Mouse (Mus musculus) erythroblast, adult 5-6 weeks (primary cell): Measurements from ENCODE around the gene Zcchc10. TPM values are rescaled to one million over a fixed set of nuclear protein-coding genes. Genes with fewer than 3 reads are reported as not detected.
"Not testable (repeated sequence)": the region's sequence is repeated elsewhere in the genome, so short reads cannot be mapped to it uniquely, and the experiment has no call there.

Source experiments
- ATAC-seq: replicated peaks from 2 replicates; pipeline ENCODE4 v1.8.0; 2016; ENCODE audit warnings: moderate number of reproducible peaks, mild to moderate bottlenecking, moderate TSS enrichment, inconsistent platforms; ENCODE audit not compliant: poor library complexity, low FRiP score, severe bottlenecking
- total RNA-seq, 2 experiments: library from RNA; stranded (forward) in 1 of 2; stranded (reverse) in 1 of 2; fragments of 150-400 nt in 1 of 2; fragments of 200-764, 138-1000 nt in 1 of 2; gene quantifications; 2 replicates each; pipeline versions ENCODE4 v1.2.3 to v1.2.4; 2015 to 2017; ENCODE audit warnings: low replicate concordance in 2 of 2

Zcchc10 gene
- total RNA-seq, 2 experiments from 2014 or later, result 0.94 to 7.9 TPM

DNA sequence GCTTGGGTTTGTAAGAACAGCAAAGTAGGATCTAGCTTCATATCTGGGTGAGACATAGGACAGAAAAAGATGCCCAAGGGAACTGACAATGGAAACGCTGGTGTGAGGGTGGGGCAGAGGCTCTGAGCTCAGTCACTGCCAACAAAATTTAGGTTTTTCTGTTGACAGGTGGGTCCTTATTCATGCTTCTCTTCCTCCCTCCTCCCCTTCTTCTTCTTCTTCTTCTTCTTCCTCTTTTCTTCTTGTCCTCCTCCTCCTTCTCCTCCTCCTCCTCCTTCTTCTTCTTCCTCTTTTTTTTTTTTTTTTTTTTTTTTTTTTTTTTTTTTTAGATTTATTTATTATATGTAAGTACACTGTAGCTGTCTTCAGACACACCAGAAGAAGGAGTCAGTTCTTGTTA is 11.7 kb upstream of the Zcchc10 start:
- ATAC-seq, result not testable (repeated sequence)

DNA sequence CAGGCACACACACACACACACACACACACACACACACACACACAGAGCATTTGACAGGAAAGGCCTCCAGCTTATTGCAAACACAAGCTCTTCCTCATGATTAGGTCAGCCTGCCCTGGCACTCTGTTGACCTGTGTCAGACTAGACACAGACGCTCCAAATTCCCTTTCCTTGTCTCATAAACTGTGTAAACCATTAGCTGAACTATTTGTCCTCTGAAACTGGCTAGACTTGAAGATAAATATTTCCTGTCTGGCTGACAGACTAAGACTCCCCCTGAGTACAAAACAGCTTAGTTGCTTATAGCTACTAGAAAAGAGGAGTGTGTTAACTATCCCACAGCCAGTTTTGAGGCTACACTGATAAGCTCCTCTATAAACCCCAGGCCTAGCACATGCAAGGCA is 9.7 kb upstream of the Zcchc10 start:
- no peak for ATAC-seq

DNA sequence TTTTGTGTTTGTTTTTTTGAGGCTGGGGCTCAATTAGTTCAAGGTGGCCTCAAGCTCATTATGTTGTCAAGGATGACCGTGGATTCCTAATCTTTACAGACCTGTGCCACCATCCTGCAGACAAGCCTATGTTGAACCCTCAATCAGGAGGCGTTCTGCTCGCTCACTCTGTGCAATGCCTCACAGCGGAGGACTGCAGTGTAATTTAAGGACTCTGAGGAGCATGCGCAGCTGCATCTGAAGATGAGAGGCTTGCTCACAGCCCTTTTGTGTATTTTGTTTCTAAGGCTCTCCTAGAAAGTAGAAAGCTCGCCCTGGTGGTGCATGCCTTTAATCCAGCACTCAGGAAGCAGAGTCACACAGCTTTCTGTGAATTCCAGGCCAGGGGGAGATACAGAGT is 7.5 kb upstream of the Zcchc10 start:
- ATAC-seq, result no peak

DNA sequence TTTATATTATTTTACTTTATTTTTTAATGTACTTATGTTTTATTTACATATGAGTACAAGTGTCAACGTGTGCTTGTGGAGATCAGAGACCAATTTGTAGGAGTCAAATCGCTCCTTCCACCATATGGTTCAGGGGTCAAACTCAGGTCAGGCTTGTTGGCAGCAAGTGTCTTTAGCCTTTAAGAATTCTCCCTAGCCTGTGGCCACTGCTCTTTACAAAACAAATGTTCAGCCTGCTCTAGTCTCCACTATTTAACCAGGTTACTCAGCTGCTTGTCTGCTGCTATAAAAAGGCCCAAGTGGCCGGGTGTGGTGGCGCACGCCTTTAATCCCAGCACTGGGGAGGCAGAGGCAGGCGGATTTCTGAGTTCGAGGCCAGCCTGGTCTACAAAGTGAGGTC is 6.4 kb upstream of the Zcchc10 start:
- no peak for ATAC-seq

DNA sequence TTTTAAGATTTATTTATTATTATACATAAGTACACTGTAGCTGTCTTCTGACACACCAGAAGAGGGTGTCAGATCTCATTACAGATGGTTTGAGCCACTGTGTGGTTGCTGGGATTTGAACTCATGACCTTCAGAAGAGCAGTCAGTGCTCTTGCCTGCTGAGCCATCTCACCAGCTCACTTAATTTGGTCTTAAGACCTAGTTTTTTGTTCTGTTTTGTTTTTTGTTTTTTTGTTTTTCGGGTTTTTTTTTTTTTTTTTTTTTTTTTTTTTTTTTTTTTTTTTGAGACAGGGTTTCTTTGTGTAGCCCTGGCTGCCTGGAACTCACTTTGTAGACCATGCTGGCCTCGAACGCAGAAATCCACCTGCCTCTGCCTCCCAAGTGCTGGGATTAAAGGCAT is 5.9 kb upstream of the Zcchc10 start:
- ATAC-seq, result not testable (repeated sequence)

DNA sequence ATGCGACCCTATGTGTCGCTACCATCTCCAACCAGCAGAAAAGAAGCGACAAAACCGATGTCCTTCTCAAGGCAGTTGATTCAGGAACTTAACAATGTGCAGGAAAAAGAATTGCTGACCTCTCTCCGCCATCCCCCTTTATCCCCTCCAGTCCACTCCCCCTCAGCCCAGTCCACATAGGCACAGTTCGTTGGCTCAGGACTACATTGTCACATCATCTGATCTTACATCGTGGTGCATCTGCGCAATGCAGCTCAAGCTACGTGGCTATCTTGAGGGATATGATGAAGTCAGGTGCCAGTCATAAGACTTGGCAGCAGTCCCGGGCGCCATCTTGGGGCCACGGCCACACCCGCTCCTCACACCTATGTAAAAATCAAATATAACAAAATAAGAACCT is 4.6 kb upstream of the Zcchc10 start:
- not testable (repeated sequence) for ATAC-seq

DNA sequence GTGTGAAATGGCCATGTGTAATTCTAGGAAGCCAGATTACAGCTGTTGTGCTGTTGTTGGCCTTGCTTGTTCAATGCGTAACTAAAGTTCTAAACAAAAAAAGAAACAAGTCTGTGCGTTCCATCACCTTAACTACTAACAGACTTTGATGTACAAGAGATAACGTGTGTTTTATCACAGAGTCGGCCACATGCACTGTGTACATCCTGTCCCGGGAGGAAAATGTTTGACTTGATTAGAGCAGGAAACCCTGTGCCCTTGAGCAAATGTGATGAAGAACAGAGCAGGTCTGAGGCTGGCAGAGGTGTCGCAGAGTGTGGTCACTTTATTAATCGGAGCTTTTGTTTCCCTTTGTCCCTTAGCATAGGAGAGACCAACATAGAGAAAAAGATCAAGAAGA is 5.8 kb downstream of the Zcchc10 start:
- ATAC-seq, result no peak

DNA sequence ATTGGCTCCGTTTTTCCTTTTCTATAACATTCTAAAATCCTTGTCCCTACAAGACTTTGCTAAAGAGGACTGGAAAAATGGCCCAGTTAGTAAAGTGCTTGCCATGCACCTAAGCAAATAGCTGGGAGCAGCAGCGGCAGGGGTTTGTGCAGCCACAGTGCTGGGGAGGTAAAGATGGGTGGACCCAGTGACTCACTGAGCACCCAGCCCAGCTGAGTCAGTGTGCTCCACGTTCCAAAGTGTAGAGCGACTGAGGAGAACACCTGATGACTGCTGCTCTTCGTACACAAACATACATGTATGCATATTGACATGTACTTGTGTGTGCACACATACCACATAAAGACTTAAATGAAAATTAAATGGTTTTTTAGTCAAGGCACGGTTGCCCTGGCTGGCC is 6.6 kb downstream of the Zcchc10 start:
- no peak for ATAC-seq

DNA sequence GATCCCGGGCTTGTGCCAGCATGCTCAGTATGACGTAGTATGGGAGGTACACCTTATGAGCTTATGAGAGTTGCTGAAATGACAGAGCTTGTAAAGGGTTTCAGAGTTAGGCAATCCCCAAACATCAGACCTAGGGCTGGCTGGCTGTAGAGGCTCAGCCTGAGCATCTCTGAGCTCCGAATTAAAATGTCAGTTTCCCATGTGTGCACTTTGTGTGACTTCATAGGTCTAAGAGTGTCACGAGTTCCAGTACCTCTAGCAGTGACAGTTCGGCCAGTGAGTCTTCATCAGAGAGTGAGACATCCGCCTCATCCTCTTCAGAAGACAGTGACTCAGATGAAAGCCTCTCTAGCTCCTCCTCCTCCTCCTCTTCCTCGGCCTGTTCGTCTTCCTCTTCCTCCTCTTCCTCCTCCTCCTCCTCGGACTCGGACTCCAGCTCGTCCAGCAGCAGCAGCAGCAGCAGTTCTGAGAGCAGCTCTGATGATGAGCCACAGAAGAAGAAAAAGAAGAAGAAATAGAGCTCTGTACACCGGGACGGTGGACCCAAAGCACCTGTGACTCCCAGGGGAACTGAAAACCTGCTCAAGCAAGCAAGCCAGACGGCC is 7.7 kb downstream of the Zcchc10 start:
- ATAC-seq, result no peak

DNA sequence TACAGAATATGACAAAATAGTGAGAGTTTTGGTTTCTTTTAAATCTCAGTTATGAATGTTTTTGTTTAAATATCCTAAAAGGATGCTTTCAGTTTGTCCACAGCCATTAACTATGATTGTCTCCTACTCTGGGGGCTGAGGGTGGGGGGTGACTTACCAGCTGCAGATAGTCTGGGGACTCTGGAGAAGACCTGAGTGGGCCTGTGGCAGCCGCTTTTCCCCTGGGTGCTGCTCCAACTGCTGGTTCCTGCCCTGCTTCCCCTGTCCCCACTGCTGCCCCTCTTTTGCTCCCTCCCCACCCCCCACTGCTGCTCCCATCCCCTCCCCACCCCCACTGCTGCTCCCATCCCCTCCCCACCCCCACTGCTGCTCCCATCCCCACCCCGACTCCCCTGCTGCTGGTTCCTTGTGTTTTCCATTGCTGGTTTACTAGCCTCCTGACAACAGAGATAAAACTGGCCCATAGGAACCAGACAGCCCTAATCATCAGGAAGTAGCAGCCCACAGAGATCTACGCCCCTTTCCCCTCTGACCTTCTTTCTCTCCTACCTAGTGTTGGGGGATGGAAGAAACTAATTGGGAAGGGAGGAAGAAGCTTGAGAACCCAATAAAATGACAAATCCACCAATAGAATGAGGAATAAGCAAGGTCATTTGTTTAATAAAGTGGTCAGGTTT is 11.2 kb downstream of the Zcchc10 start:
- ATAC-seq, result no peak

DNA sequence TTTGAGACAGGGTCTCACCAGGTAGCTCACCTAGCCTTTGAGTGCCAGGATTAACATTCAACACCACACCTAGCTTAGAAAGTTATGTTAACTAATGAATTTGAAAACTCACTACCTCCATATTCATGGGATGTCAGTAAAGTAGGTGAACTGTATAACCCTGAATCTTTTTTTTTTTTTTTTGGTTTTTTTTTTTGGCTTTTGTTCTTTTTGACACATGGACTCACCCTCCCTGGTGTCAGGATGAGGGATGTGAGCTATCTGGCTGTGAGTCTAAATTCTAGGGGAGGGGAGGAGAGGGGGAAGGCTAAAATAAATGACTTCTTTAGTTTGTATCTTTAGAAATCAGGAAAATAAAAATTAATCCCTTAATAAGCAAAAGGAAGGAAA is 11.7 kb downstream of the Zcchc10 start:
- ATAC-seq, result no peak

DNA sequence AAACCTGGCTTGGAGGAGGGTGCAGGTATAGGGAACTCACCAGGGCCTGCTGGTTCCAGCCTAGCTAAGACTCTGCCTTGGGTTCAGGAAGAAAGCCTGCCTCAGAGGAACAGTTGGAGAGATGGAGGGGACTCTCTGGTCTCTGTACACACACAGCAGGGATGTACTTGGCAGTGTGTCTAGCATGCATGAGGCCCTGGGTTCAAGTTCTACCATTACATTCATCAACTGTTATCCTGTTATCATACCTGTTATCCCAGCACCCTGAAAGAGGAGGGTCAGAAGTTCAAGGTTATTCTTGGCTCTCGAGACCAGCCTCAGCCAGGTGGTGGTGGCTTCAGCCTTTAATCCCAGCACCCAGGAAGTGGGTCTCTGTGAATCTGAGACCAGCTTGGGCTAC is 12.4 kb downstream of the Zcchc10 start:
- ATAC-seq, result no peak

DNA sequence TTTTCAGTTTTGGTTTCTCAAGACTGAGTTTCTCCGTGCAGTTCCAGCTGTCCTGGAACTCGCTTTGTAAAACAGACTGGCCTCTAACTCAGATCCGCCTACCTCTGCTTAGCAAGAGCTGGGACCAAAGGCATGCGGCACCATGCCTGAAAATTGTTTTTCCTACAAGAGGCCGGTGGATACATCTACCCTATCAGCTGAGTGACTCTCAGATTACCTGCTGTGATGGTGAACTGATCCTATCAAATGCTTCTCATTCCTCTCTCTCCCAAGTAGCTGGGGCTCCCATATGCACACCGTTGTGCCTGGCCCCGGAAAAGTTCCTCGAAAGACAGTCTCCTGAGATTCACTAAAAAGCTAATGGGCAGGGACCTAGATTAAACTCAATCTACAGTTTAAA is 13.2 kb downstream of the Zcchc10 start:
- ATAC-seq, result no peak

DNA sequence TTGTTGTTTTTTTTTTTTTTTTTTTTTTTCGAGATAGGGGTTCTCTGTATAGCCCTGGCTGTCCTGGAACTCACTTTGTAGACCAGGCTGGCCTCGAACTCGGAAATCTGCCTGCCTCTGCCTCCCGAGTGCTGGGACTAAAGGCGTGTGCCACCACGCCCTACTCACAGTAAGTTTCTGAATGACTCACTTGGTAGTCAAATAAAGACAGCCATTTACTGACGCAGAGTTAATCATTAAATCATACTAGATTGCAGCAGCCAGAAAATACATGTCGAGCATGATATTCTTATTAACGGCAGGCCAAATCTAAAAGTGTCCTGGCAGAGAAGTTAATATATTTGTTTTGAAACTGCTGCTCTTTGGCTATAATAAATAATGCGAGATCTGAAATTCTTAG is 16.5 kb downstream of the Zcchc10 start:
- not testable (repeated sequence) for ATAC-seq

DNA sequence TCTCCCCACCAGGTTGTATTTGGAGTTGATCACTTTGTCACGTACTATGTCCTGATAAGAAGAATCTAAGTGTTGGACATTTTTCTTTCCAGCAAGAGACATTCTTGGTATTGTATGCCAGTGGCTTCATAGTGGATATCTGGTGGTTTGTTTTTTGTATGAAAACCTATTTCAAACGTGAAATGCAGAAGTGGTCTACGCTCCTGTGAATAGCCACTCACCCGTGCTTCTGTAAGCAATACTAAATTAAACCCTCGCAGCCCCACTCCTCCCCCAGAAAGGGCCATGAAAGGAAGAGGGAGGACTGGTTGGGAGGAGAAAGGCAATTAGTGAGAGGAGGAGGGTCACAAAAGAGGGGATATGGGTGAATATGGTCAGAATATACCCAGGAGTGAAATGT is 18.2 kb downstream of the Zcchc10 start:
- ATAC-seq, result no peak

DNA sequence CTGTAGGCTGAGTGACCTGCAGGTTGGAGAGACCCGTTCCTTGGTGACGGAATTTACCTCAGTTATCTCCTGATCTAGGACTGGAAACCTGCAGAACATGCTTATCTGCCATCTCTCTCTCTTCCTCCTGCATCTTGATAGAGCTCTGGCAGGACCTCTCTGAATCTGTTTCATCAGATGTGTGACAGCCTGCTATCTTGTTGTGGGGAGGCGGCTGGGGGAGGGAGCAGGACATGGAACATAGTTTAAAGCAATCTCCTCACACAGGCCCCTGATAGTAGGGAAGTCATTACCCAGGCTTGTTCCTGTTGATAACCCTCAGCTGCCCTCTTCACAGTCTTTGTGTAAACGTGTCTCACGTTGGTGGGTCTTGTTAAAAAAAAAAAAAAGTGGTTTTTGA is 20.8 kb downstream of the Zcchc10 start:
- no peak for ATAC-seq

DNA sequence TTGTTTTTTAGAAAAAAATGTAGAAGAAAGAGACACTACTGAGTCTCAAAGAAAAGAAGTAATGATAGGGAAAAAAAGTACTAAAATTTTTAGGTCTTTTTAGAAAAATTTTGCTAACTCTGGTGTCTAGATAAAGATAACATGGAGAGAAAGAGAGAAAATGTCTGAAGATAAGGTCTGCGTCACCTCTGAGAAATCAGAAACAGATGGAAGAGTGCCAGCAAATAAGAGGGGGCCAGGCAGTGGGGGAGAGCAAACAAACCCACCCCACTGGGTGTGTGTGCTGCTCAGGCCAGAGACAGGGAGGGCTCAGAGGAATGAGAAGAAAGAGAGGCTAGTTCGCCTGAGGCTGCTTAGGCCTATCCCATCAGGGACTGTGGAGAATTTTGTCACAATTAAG is 21.3 kb downstream of the Zcchc10 start:
- no peak for ATAC-seq

DNA sequence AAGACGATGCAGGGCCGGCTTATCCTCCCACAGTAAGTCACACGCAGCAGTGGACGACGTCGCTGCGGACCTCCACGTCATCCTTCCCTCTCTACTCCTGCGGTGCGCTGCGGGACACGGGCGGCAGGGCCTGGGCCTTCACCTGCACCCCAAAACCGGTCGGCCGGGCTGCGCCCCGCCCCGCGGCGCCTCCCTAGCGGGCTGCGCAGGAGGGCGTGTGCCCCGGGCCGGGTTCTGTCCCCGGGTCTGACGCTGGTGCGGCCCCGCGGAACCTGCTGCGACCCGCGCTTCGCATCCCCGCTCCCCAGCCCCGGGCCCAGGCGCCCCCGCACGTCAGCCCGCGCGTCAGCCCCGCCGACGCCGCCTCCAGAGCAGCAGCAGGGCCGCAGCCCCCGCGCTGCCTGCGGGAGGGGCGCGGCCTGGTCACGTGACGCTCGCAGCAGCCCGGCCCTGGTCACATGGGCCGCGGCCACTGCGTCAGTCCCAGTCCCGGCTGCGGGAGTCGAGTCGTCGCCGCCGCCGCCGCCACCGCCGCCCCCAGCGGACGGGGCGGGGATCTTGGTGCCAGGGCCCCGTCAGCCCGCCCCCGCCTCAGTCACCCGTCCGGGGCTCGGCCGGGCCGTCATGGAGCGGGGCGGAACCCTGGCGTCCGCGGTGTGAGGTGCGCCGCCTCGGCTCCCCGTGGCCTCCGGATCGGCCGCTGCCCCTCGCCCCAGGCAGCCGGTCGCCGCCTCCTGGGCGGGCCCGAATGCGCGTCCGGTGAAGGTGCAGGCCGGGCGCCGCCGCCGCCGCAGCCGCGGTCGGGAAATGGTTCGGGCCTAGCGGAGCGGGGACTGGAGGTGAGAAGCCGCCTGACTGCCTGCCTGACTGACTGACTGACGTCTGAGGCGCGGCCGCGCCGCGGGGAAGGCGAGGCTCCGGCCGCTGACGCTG is 26.1 kb downstream of the Zcchc10 start, which contains the start of gene Aff4:
Aff4 (plus strand) TSS at position 543 of the 933 bp plus-strand sequence.
- peak; percentile 92 for ATAC-seq

DNA sequence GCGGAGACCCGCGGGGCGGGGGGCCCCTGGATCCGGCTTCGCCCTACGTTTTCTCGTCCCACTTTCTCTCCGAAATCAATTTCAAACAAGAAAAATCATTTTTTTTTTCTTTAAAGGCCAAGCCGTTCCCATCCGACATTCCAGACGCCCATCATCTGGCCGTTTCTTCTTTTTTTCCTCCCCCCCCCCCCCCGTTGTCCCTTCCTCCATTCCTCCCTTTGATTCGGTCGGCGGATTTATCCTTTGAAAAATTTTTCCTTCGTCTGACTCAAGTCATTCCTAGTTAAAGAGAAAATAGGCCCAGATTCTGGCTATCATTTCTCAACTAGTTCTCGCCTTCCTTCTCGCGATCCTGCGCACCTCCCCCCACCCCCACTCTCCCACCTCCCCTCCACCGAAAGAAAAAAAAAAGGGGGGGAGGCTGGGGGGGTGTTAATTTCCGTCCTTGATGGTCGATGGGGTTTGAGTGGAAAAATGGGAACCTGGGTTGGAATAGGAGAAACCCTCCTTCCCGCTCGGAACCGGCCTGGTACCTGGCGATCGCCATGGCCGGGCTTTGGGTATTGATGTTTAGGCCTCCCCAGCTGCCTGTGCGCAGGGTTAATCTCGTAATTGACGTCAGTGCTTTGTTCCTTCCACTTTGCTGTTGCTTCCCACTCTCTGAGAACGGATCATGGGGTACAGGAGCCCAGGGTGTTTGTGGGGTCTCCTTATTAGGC is 26.9 kb downstream of the Zcchc10 start:
- ATAC-seq, result no peak

DNA sequence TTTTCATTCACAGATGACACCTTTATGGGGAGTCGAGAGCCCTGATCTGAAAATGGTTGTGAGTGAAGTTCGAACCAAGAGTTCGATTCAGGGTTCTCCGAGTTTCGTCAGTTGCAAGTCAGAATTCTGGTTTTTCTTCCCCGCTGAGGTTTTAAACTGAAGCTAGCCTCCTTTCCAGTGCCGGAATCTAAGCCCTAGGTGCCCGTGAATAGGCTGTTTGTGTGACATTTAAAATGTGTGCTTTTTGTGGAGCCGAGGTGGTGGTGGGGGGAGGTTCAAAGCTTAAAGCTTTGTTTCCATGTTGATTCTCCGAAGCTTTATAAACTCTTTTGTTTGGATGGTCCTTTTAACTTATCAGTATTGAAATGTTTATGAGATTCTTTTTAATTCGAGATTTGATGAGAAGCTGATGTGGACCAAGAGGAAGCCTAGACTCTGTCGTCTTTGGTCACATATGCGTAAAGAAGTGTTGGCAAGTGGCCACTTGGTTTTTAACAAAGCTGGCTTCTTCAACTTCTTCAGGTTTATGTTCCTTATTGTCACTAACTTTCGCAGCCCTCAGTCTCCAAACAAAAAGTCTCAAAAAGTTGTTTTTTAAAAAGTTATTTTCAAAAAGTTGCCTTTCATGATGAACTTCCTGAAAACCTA is 27.6 kb downstream of the Zcchc10 start:
- no peak for ATAC-seq
